Mouse (Mus musculus): Measurements from ENCODE around the gene Pigf. TPM values are rescaled to one million over a fixed set of nuclear protein-coding genes. Genes with fewer than 3 reads are reported as not detected.
"Not testable (repeated sequence)": the region's sequence is repeated elsewhere in the genome, so short reads cannot be mapped to it uniquely, and the experiment has no call there.

Gene Pigf
- polyA plus RNA-seq (2015; fragmentation: Nextera tagmentation; extraction: Ambion mirVana), result 55.2 and 57.4 TPM in 2 replicates

DNA sequence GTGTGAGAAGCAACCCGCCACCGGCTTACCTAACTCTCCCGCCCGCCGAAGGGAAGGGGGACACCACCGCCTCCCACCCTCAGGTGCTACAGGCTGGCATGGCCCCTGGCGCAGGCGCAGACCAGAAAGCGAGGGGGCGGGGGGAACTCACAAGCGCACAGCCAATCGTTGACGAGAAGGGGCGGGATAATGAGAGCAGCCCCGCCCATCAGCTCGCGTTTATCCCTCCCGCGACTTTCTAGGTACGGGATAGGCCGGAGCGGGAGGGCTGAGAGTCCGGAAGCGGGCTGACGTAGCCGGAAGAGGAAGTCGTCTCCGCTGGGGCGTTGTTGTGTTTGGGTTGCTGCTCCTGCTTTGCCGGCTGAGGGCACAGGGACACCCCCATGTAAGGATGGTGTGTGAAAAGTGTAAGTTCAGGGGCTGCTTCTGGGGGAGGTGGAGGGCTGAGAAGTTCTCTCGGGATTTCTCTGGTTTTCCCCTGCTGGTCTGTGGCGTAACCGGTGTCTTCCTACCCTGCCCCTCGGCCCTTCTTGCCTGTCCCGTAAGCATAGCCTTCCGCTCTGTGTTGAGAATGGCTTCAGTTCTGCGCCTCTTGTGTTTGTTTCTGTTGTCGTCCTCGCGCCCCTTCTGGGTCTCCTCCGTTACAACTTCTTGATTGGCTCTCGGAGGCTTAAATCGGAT lies at the start of gene Pigf, which contains the start of gene Cript:
Gene Pigf (minus strand): TSS at position 138 of the 681 bp plus-strand sequence.
Gene Cript (plus strand): TSS at position 282 of the 681 bp plus-strand sequence.
- Histone ChIP-seq H3K4me2 (replicated peaks) (peak within 1 kb of the TSS; percentile 93), H3K4me3 (replicated peaks) (peak within 1 kb of the TSS; percentile 75), H3K27ac (peak within 1 kb of the TSS; percentile 48), H3K9me3 (no peaks in the 10 kb centered on the region), H3K4me1 (replicated peaks) (no peaks in the 10 kb centered on the region), H3K36me3 (peaks cover 5% of the 10 kb centered on the region), H3K9ac (peak within 1 kb of the TSS; percentile 69), H3K27me3 (replicated peaks) (no peaks in the 10 kb centered on the region)
- WGBS, result under 1% methylated on average over 43 of the region's 43 CpGs
- peak; percentile 99 for ATAC-seq

DNA sequence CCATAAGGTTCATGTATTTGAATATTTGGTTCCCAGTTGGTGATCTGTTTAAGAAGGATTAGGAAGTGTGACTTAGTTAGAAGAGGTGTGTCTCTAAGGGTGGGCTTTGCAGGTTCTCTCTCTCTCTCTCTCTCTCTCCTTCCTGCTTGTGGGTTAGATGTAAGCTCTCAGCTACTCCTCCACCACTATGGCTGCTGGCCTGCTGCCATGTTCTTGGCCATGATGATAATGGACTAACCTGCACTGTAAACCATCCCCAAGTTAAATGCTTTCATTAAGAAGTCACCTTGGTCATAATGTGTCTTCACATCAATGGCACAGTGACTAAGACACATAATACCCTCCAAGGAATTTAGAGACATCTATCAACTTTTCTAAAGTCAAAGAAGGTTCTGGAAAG lies 48.3 kb upstream of the Pigf start:
- Histone ChIP-seq H3K27me3 (replicated peaks) (no peaks in the 10 kb centered on the region), H3K4me1 (replicated peaks) (no peaks in the 10 kb centered on the region), H3K27ac (no peak overlapping the region), H3K9me3 (no peaks in the 10 kb centered on the region), H3K4me3 (replicated peaks) (no peak overlapping the region), H3K9ac (no peak overlapping the region), H3K36me3 (no peaks in the 10 kb centered on the region), H3K4me2 (replicated peaks) (no peak overlapping the region)
- ATAC-seq, result no peak

DNA sequence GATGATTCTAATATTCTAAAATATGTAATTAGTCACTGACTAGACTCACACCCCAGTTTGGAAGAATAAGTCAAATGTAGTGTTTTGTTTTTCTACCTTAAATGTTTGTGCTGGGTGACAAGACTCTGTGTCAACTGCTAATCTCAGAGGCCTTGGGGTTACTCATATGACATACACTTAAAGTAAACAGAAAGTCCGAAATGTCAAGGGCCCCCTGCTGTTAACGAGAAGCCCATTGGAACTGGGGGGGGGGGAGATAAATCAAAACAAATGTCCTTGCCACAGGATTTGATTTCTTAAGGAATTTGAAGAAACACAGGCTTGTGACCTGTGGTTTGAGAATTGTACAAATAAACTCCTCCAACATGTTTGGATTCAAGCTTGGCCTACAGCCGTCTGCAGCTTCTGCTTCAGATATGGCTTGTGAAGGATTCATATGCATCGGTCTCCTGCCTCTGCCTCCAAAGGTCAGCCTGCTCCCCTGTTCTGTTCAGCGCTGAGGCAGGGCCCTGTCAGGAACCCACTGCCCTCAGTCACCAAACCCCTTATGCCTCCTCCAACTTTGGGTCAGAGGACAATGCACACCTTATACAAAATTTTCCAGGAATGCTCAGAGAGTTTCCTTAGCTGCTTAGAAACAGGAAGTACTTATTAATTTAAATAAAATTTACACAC lies 47.7 kb upstream of the Pigf start:
- no peak for ATAC-seq
- Histone ChIP-seq H3K4me2 (replicated peaks) (no peak overlapping the region), H3K9ac (no peak overlapping the region), H3K4me3 (replicated peaks) (no peak overlapping the region), H3K4me1 (replicated peaks) (no peaks in the 10 kb centered on the region), H3K36me3 (no peaks in the 10 kb centered on the region), H3K27ac (no peak overlapping the region), H3K9me3 (no peaks in the 10 kb centered on the region), H3K27me3 (replicated peaks) (no peaks in the 10 kb centered on the region)
- WGBS, result 42% methylated on average over 5 of the region's 5 CpGs

DNA sequence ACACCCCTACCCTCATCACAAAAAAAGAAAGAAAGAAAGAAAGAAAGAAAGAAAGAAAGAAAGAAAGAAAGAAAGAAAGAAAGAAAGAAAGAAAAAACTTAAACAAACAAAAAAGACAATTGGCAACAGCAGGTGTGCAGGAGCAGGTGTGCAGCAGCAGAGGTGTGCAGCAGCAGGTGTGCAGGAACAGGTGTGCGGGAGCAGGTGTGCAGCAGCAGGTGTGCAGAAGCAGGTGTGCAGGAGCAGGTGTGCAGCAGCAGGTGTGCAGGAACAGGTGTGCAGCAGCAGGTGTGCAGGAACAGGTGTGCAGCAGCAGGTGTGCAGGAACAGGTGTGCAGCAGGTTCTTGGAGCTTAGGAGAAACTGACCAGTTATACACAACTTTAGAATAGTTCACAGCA lies 47.0 kb upstream of the Pigf start:
- not testable (repeated sequence) for H3K27me3 ChIP-seq (replicated peaks); H3K4me1 ChIP-seq (replicated peaks); H3K27ac ChIP-seq; H3K4me2 ChIP-seq (replicated peaks); ATAC-seq; H3K9ac ChIP-seq; H3K36me3 ChIP-seq; H3K9me3 ChIP-seq; H3K4me3 ChIP-seq (replicated peaks)
- WGBS, result 97% methylated on average over 1 of the region's 1 CpGs

DNA sequence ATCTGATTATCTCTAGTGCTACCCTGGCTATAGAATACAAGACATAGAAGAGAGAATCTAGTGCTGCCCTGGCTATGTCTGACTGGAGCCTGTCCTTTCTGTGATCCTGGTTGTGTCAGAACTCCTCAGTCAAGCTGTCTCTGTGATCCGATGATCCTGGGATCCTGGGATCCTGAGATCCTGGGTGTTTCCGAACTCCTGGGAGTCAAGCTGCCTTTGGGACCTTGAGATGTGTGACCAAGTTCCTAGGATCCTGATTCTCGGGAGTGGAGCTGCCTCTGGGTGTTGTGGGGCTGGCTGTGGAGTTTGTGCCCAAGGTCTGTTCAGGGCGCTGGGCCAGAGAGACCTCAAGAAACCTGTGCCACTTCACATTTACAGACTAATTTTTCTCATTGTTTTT lies 43.8 kb upstream of the Pigf start:
- no peak overlapping the region for H3K27ac ChIP-seq
- no peaks in the 10 kb centered on the region for H3K9me3 ChIP-seq
- no peaks in the 10 kb centered on the region for H3K4me1 ChIP-seq (replicated peaks)
- no peak for ATAC-seq
- H3K9ac ChIP-seq, result no peak overlapping the region
- H3K27me3 ChIP-seq (replicated peaks), result no peaks in the 10 kb centered on the region
- H3K4me2 ChIP-seq (replicated peaks), result no peak overlapping the region
- no peak overlapping the region for H3K4me3 ChIP-seq (replicated peaks)
- 91% methylated on average over 4 of the region's 4 CpGs for WGBS
- no peaks in the 10 kb centered on the region for H3K36me3 ChIP-seq

DNA sequence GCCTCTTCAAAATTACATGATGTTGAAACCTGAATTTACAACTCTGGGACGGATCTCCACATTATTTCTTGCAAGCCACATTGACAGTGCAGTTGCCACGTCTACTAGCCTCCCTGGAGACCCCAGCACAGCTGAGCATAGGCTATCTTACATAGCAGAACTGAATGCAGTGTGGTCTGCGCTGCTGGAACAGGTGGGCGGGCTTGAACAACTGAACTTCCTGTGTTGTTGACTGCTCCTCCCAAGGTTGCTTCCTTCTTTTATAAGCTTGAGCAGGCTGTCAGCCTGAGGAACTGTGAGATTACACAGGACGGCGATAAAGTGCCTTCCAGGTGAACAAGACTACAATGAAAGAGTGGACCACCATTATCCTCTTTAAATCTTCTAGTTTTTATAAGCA lies 38.8 kb upstream of the Pigf start:
- 71% methylated on average over 6 of the region's 6 CpGs for WGBS
- ATAC-seq, result no peak
- Histone ChIP-seq H3K27me3 (replicated peaks) (no peaks in the 10 kb centered on the region), H3K9me3 (no peaks in the 10 kb centered on the region), H3K36me3 (no peaks in the 10 kb centered on the region), H3K27ac (no peak overlapping the region), H3K4me1 (replicated peaks) (no peaks in the 10 kb centered on the region), H3K4me2 (replicated peaks) (no peak overlapping the region), H3K4me3 (replicated peaks) (no peak overlapping the region), H3K9ac (no peak overlapping the region)

DNA sequence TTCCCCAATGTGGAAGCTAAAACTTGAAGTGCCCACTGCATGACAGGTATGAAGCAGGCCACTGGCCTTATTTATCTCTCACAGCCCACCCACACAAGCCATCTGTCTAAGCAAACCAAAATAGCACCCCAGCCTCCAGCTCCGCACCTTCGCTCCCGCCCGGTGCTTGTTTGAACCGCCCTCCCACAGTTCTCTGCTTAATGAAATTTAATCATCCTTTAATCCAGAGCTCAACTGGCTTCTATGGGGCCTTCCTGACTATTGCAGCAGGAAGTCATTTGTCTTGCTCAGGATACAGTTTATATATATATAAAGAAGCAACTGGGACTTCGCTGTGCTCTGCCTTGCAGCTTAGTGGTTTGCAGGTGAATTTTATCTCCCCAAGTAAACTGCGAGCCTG lies 38.3 kb upstream of the Pigf start:
- Histone ChIP-seq H3K4me1 (replicated peaks) (no peaks in the 10 kb centered on the region), H3K4me2 (replicated peaks) (no peak overlapping the region), H3K27me3 (replicated peaks) (no peaks in the 10 kb centered on the region), H3K27ac (no peak overlapping the region), H3K9ac (no peak overlapping the region), H3K9me3 (no peaks in the 10 kb centered on the region), H3K36me3 (no peaks in the 10 kb centered on the region), H3K4me3 (replicated peaks) (no peak overlapping the region)
- WGBS, result 55% methylated on average over 7 of the region's 7 CpGs
- no peak for ATAC-seq

DNA sequence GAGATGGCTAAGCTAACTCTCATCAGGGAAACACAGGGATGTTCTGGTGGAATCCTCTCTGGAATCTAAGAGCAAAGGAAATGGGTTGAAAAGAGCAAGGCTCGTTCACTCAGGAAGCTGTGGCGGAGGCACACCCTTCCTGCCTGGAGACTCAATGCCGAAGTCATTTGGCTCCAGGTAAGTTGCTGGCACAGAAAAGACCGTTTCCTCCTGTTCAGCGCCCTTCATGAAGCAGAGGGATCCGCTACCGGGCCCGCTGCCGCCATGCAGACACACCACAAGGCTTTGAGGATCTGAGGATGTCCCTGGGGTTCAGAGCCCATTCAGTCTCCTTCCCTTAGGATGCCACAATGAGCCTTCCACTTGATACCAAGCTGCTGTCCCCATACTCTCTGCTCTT lies 37.4 kb upstream of the Pigf start:
- no peaks in the 10 kb centered on the region for H3K9me3 ChIP-seq
- H3K4me3 ChIP-seq (replicated peaks), result no peak overlapping the region
- H3K9ac ChIP-seq, result no peak overlapping the region
- H3K4me1 ChIP-seq (replicated peaks), result no peaks in the 10 kb centered on the region
- no peaks in the 10 kb centered on the region for H3K27me3 ChIP-seq (replicated peaks)
- no peak overlapping the region for H3K4me2 ChIP-seq (replicated peaks)
- no peak for ATAC-seq
- H3K36me3 ChIP-seq, result no peaks in the 10 kb centered on the region
- no peak overlapping the region for H3K27ac ChIP-seq
- WGBS, result 89% methylated on average over 9 of the region's 9 CpGs

DNA sequence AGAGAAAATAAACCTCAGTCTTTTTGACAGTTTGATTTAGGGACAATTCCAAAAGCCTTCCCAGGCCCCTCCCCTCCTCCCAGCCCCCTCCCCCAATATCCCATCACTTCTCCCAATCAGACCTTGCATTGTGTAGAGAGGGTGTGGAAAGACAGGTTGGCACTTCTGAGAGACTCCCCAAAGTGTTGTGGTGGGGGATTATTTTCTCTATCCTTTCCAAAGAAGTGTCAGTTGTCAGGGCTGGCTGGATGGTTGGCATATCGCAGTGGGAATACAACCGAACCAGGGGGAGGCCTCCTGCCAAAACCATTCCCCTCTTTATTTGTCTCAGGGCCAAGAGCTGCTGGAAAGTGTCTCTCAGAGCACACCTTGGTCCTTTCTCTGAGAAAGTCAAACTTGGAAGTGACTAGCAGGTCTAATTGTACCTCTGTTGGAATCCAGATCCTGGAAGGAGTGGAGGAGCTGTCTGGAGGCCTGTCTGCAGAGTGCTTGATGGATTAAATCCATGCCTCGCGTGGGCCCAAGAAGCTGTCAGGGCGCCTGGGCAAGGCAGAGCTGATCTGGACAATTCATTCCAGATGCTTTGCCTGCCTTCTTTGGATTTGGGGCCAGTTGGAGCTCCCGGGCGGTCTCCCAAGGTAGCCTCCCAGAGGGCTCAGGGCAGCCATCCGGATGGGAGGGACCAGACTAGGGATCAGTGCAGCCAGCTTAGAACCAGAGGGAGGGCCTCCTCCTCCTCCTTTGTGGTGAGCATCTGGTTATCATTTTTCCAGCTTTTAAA lies 32.5 kb upstream of the Pigf start:
- no peak overlapping the region for H3K27ac ChIP-seq
- ATAC-seq, result no peak; the same call in 1 of the 2 replicates
- no peak overlapping the region for H3K4me2 ChIP-seq (replicated peaks)
- H3K27me3 ChIP-seq (replicated peaks), result no peaks in the 10 kb centered on the region
- H3K4me1 ChIP-seq (replicated peaks), result peaks cover 9% of the 10 kb centered on the region
- H3K36me3 ChIP-seq, result no peaks in the 10 kb centered on the region
- WGBS, result 65% methylated on average over 8 of the region's 8 CpGs
- H3K4me3 ChIP-seq (replicated peaks), result no peak overlapping the region
- H3K9me3 ChIP-seq, result no peaks in the 10 kb centered on the region
- H3K9ac ChIP-seq, result no peak overlapping the region

DNA sequence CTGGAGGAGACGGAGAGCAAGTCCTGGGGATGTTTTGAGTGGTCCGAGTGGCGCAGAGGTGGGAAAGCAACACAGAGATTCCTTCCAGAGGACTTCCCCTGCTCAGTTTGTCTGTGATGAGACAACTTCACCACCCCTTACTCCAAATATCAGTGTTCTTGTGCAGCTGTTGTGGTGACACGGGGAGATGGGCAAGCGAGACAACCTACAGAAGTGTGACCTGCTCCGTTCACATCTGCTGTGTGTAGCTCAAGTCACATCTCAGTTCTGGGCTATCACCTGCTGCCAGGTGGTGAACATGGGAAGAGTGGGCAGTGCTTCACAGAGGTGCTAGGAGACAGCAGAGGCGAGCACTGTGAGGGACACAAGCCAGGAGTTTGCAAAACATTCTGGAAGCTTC lies 31.6 kb upstream of the Pigf start:
- Histone ChIP-seq H3K36me3 (no peaks in the 10 kb centered on the region), H3K4me2 (replicated peaks) (no peak overlapping the region), H3K9me3 (no peaks in the 10 kb centered on the region), H3K4me1 (replicated peaks) (peaks cover 9% of the 10 kb centered on the region), H3K4me3 (replicated peaks) (no peak overlapping the region), H3K27ac (no peak overlapping the region), H3K9ac (no peak overlapping the region), H3K27me3 (replicated peaks) (no peaks in the 10 kb centered on the region)
- ATAC-seq, result no peak
- 91% methylated on average over 7 of the region's 7 CpGs for WGBS

DNA sequence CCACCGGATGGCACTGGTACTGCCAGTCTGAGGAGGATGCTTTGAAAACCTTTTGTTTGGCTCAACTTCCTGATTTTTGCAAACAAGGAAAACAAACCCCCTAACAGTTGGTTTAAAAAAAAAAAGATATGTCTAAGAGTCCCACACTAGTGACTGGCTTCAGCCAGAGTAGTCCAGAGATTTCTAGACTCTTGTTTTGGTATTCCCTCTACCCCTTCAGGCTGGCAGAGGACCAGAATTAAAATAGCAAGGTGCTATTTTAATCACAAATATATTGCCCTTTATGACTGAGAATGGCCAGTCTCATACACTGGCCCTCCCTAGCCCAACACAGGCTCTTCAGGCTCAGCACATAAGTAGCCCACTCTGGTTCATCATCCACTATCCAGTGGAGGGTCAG lies 30.5 kb upstream of the Pigf start:
- Histone ChIP-seq H3K9me3 (no peaks in the 10 kb centered on the region), H3K4me3 (replicated peaks) (no peak overlapping the region), H3K4me1 (replicated peaks) (peaks cover 9% of the 10 kb centered on the region), H3K4me2 (replicated peaks) (no peak overlapping the region), H3K27me3 (replicated peaks) (no peaks in the 10 kb centered on the region), H3K9ac (no peak overlapping the region), H3K27ac (no peak overlapping the region), H3K36me3 (no peaks in the 10 kb centered on the region)
- WGBS, result 62% methylated on average over 1 of the region's 1 CpGs
- no peak for ATAC-seq

DNA sequence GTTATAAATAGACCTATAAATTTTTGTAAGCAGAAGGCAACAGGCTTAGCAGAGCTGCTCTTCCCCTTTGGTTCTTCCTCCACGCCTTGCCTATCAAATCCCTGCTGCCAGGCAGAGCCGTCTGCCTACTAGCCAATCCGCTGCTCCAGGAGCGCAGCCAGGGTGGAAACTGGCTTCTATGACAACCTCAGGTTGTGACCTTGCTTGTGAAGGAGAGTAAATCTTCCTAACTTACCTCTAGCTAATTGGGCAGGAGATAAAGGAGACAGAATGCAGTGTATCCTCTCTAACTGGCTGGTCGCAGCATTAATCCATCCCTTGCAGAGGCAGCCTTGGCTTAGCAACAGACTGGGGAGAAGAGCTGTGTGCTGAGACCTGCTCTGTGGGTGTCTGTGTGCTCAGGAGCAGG lies 29.8 kb upstream of the Pigf start:
- Histone ChIP-seq H3K9me3 (no peaks in the 10 kb centered on the region), H3K9ac (no peak overlapping the region), H3K27ac (no peak overlapping the region), H3K27me3 (replicated peaks) (no peaks in the 10 kb centered on the region), H3K4me1 (replicated peaks) (peaks cover 9% of the 10 kb centered on the region), H3K36me3 (no peaks in the 10 kb centered on the region), H3K4me2 (replicated peaks) (no peak overlapping the region), H3K4me3 (replicated peaks) (no peak overlapping the region)
- peak; percentile 39; the same call in 1 of the 2 replicates for ATAC-seq
- 15% methylated on average over 5 of the region's 5 CpGs for WGBS
